Mouse (Mus musculus) liver, embryonic 14 days (tissue): ENCODE data around the gene Amn. TPM values are rescaled to one million over a fixed set of nuclear protein-coding genes. Genes with fewer than 3 reads are reported as not detected.

Source experiments
- polyA plus RNA-seq: library from polyadenylated mRNA; depleted of rRNA; stranded (reverse); fragments of >200 nt; gene quantifications from 2 replicates; pipeline ENCODE4 v1.2.3, GENCODE M21; 2012; rRNA removed

Gene Amn
- polyA plus RNA-seq = 0.89 and 0.92 TPM in 2 replicates

GRCm38 (mm10) chr12:111270629-111271277, at the start of gene Amn:
TSS of gene Amn (plus strand) at chr12:111271095.

Other genes starting within 250 kb of the Amn start
- 8.0 and 10.3 TPM in 2 replicates for gene Rcor1, start 231.7 kb upstream of the Amn start, polyA plus RNA-seq
- 2.6 and 3.0 TPM in 2 replicates for gene Traf3, start 104.7 kb upstream of the Amn start, polyA plus RNA-seq
- gene 4930595D18Rik, start 86.6 kb upstream of the Amn start, polyA plus RNA-seq = not detected in 2 replicates
- gene Cdc42bpb, start 106.6 kb downstream of the Amn start, polyA plus RNA-seq = 20.9 and 22.2 TPM in 2 replicates
- not detected in 2 replicates for gene Lbhd2, start 135.7 kb downstream of the Amn start, polyA plus RNA-seq
- 18.2 and 19.2 TPM in 2 replicates for gene Exoc3l4, start 145.9 kb downstream of the Amn start, polyA plus RNA-seq
- gene Tnfaip2, start 171.4 kb downstream of the Amn start, polyA plus RNA-seq = 47.4 and 57.5 TPM in 2 replicates
- 0.50 and 0.66 TPM in 2 replicates for gene Gm266, start 214.7 kb downstream of the Amn start, polyA plus RNA-seq